Mouse (Mus musculus): ENCODE measurements at regions not wholly inside any gene's neighbourhood (a gene's known extent, or its start where the extent isn't known, plus 50 kb on each side); places are given as distances from the start of the nearest gene placed in this dataset.

- DNase-seq (ENCODE audit: inconsistent ontology term), result no peak
Observed at GRCm38 (mm10) chr4:54161337-54161993, 335.6 kb downstream of the Tmem38b start.

- no peak for DNase-seq (ENCODE audit: inconsistent ontology term)
Observed at GRCm38 (mm10) chr4:54162308-54162707, 336.5 kb downstream of the Tmem38b start.

GRCm38 (mm10) chr4:54170202-54170931 lies 344.5 kb downstream of the Tmem38b start:
- peak; percentile 25 for DNase-seq (ENCODE audit: inconsistent ontology term)

GRCm38 (mm10) chr4:54184213-54184612 lies 358.4 kb downstream of the Tmem38b start:
- DNase-seq (ENCODE audit: inconsistent ontology term), result no peak

GRCm38 (mm10) chr4:54195734-54196133 lies 369.9 kb downstream of the Tmem38b start:
- no peak for DNase-seq (ENCODE audit: inconsistent ontology term)

- no peak for DNase-seq (ENCODE audit: inconsistent ontology term)
Observed at GRCm38 (mm10) chr4:54202440-54202839, 376.6 kb downstream of the Tmem38b start.

- no peak for DNase-seq (ENCODE audit: inconsistent ontology term)
Observed at GRCm38 (mm10) chr4:54224572-54224971, 398.7 kb downstream of the Tmem38b start.

Data from Muller cell, postnatal 12 days (primary cell).